Comparison of ENCODE assay signal across 17 mouse cellular contexts in genomic region chr9:14076728-14077127, GRCm38 (mm10).
A peak's percentile ranks its signal among the peaks of the same experiment; 100 is the strongest.
DNase-seq lines count a peak whose midpoint lies in the region; TF ChIP-seq lines count a peak whose summit lies in the region.
"Had no signal": no experiment of that assay in that cellular context is flagged by ENCODE, and none has a peak within 500 bp of the region (broad histone marks: within the 10 kb centered on the region; RNA-seq: fewer than 3 reads in every experiment).

No protein-coding gene starts in this region.

- no peaks in the 10 kb centered on the region for H3K9me3 ChIP-seq in heart, embryonic 10.5 days
- H3K9me3 ChIP-seq in MEL (replicated peaks; ENCODE audit: insufficient read depth, low read length), result no peaks in the 10 kb centered on the region
- H3K9me3 ChIP-seq: embryonic facial prominence, embryonic 10.5 days; embryonic facial prominence, embryonic 12.5 days; forebrain, embryonic 13.5 days; forebrain, embryonic 15.5 days had no signal

- TF ChIP-seq RAD21 in MEL (IDR thresholded peaks at IDR 0.05; ENCODE audit: low read depth, low read length), result no peak

- no peak overlapping the region for H3K27ac ChIP-seq in heart, embryonic 10.5 days
- H3K27ac ChIP-seq in MEL (ENCODE audit: control insufficient read depth, low read depth, low read length), result no peak overlapping the region
- H3K27ac ChIP-seq: embryonic facial prominence, embryonic 10.5 days; embryonic facial prominence, embryonic 12.5 days; forebrain, embryonic 13.5 days; forebrain, embryonic 15.5 days had no signal

- TF ChIP-seq POLR2A in MEL (IDR thresholded peaks at IDR 0.05; ENCODE audit: control insufficient read depth in 1 of 2, insufficient read depth in 1 of 2, low read depth in 1 of 2, low read length in 2 of 2, poor library complexity in 1 of 2), result no peak

- no peak overlapping the region for H3K9ac ChIP-seq in MEL (ENCODE audit: control insufficient read depth, low read depth, low read length, poor library complexity, severe bottlenecking)
- H3K9ac ChIP-seq: embryonic facial prominence, embryonic 12.5 days; forebrain, embryonic 13.5 days; forebrain, embryonic 15.5 days; forebrain, postnatal 0 days had no signal

- no peaks in the 10 kb centered on the region for H3K27me3 ChIP-seq in heart, embryonic 10.5 days (ENCODE audit: insufficient read depth, poor library complexity, severe bottlenecking)
- H3K27me3 ChIP-seq in MEL (ENCODE audit: control insufficient read depth in 1 of 2, insufficient read depth in 2 of 2, low read length in 2 of 2), result no peaks in the 10 kb centered on the region
- H3K27me3 ChIP-seq: embryonic facial prominence, embryonic 12.5 days; forebrain, embryonic 13.5 days; forebrain, embryonic 15.5 days; Patski had no signal

- DNase-seq in adrenal gland, postnatal 10 days, result peak; percentile 29
- DNase-seq in adrenal gland, adult 8-10 months, result no peak
- peak; percentile 30 for DNase-seq in heart, embryonic 10.5 days (ENCODE audit: low spot score)
- no peak for DNase-seq in heart, postnatal 14 days
- peak; percentile 84 for DNase-seq in MEL (ENCODE audit: low read depth, low spot score)
- no peak for DNase-seq in urinary bladder, postnatal 25 days (ENCODE audit: low spot score)
- DNase-seq: adrenal gland, postnatal 25 days; cerebellum, adult 11-12 months; cerebellum, adult 2 months; cerebellum, adult 9-10 months; cerebellum, postnatal 25 days; forebrain, postnatal 0 days had no signal

- no peaks in the 10 kb centered on the region for H3K4me1 ChIP-seq in heart, embryonic 10.5 days
- H3K4me1 ChIP-seq in MEL (ENCODE audit: control insufficient read depth in 1 of 2, insufficient read depth in 2 of 2, low read length in 2 of 2), result peaks cover 24 to 35% of the 10 kb centered on the region in 2 experiments
- H3K4me1 ChIP-seq: embryonic facial prominence, embryonic 10.5 days; embryonic facial prominence, embryonic 12.5 days had no signal

- no peaks in the 10 kb centered on the region for H3K36me3 ChIP-seq in heart, embryonic 10.5 days
- H3K36me3 ChIP-seq in MEL (ENCODE audit: control insufficient read depth in 1 of 2, insufficient read depth in 2 of 2, low read length in 2 of 2), result peaks cover 0 to 42% of the 10 kb centered on the region in 2 experiments; a peak in 2 of 4 replicates
- H3K36me3 ChIP-seq: embryonic facial prominence, embryonic 10.5 days; embryonic facial prominence, embryonic 12.5 days; forebrain, embryonic 15.5 days had no signal

- no peak overlapping the region for H3K4me3 ChIP-seq in heart, embryonic 10.5 days
- no peak overlapping the region for H3K4me3 ChIP-seq in MEL (ENCODE audit: control insufficient read depth in 1 of 2, insufficient read depth in 1 of 2, low read depth in 2 of 2, low read length in 2 of 2)
- H3K4me3 ChIP-seq: embryonic facial prominence, embryonic 10.5 days; embryonic facial prominence, embryonic 12.5 days; forebrain, embryonic 13.5 days; forebrain, embryonic 15.5 days had no signal

- no peaks in the 10 kb centered on the region for H3K79me2 ChIP-seq in MEL (ENCODE audit: control insufficient read depth, insufficient read depth, low read length, poor library complexity)

- TF ChIP-seq EP300 in MEL (IDR thresholded peaks at IDR 0.05; ENCODE audit: low read depth in 1 of 2, low read length in 2 of 2), result peak; percentile 89

- intact Hi-C loops in heart, postnatal 14 days (cut with DNase I), result no loop called here

- no peak for TF ChIP-seq CTCF in MEL (IDR thresholded peaks at IDR 0.05 in 2 of 3, conservative IDR thresholded peaks at IDR 0.05 in 1 of 3; ENCODE audit: control insufficient read depth in 1 of 3, insufficient read depth in 1 of 3, low read depth in 2 of 3, low read length in 3 of 3, poor library complexity in 1 of 3, severe bottlenecking in 1 of 3)

- WGBS in heart, embryonic 10.5 days, result 65% methylated on average over 5 of the region's 5 CpGs

TF ChIP-seq in MEL, 35 proteins besides CTCF, POLR2A, EP300 and RAD21:
- TF ChIP-seq BHLHE40 (IDR thresholded peaks at IDR 0.05; ENCODE audit: borderline replicate concordance, low read depth, low read length), result no peak
- peak; percentile 89 for TF ChIP-seq ETS1 (IDR thresholded peaks at IDR 0.05; ENCODE audit: low read depth, low read length)
- TF ChIP-seq MAX (IDR thresholded peaks at IDR 0.05; ENCODE audit: low read length), result no peak
- no peak for TF ChIP-seq UBTF (IDR thresholded peaks at IDR 0.05; ENCODE audit: borderline replicate concordance, insufficient read depth, low read depth, low read length)
- no peak for TF ChIP-seq ZKSCAN1 (IDR thresholded peaks at IDR 0.05; ENCODE audit: low read depth, low read length)
- peak; percentile 51; the same call in 1 of the 2 replicates for TF ChIP-seq SIN3A (IDR thresholded peaks at IDR 0.05; ENCODE audit: low read length)
- peak; percentile 82 for TF ChIP-seq TCF12 (IDR thresholded peaks at IDR 0.05; ENCODE audit: low read depth, low read length)
- peak; percentile 57; the same call in 1 of the 2 replicates for TF ChIP-seq MXI1 (IDR thresholded peaks at IDR 0.05; ENCODE audit: low read depth, low read length)
- TF ChIP-seq POLR2AphosphoS2 (IDR thresholded peaks at IDR 0.05; ENCODE audit: low read length), result no peak
- TF ChIP-seq CHD1 (IDR thresholded peaks at IDR 0.05; ENCODE audit: low read depth, low read length), result no peak
- no peak for TF ChIP-seq CHD2 (IDR thresholded peaks at IDR 0.05; ENCODE audit: low read length)
- TF ChIP-seq MAZ (IDR thresholded peaks at IDR 0.05; ENCODE audit: low read depth, low read length), result no peak
- peak; percentile 98 for TF ChIP-seq RCOR1 (IDR thresholded peaks at IDR 0.05; ENCODE audit: low read depth, low read length)
- peak; percentile 87 for TF ChIP-seq GATA1 (IDR thresholded peaks at IDR 0.05; ENCODE audit: low read depth, low read length)
- no peak for TF ChIP-seq ZNF384 (IDR thresholded peaks at IDR 0.05; ENCODE audit: low read depth, low read length)
- TF ChIP-seq ELF1 (IDR thresholded peaks at IDR 0.05; ENCODE audit: low read depth, low read length), result 0 out of 2 replicates have a peak, but pooled peaks have one; percentile 34
- no peak for TF ChIP-seq USF1 (IDR thresholded peaks at IDR 0.05; ENCODE audit: low read depth, low read length)
- TF ChIP-seq JUND (IDR thresholded peaks at IDR 0.05; ENCODE audit: low read depth, low read length), result no peak
- TF ChIP-seq MAFK (IDR thresholded peaks at IDR 0.05; ENCODE audit: borderline replicate concordance, low read depth, low read length), result peak; percentile 55; the same call in 1 of the 2 replicates

Comparison
In these comparisons a context has a peak if more than half of its experiments do, and no peak if none do; other contexts are left out.
1. DNase-seq: peak in adrenal gland, postnatal 10 days (single experiment), heart, embryonic 10.5 days (single experiment) and MEL (single experiment); none in adrenal gland, adult 8-10 months (single experiment), heart, postnatal 14 days (0 of 2) and urinary bladder, postnatal 25 days (single experiment).